Mouse (Mus musculus) heart, postnatal 14 days (tissue): ENCODE measurements around the gene Gm20695. TPM values are rescaled to one million over a fixed set of nuclear protein-coding genes. Genes with fewer than 3 reads are reported as not detected.

ENCODE experiments used
- DNase-seq, 2 experiments: peaks; one replicate each; pipeline ENCODE4 v3.0.0; 2021 to 2022
- intact Hi-C: fragments of 180-260 bp; cut with DNase I; formaldehyde crosslinking; loops from one replicate; pipeline ENCODE4 v1.15.1; 2025
- total RNA-seq, 2 experiments: library from RNA; stranded (reverse); gene quantifications; 2 replicates each; pipeline ENCODE4 v1.2.3; 2021

Gene Gm20695
- total RNA-seq, 2 experiments from 2014 or later: not detected

DNA sequence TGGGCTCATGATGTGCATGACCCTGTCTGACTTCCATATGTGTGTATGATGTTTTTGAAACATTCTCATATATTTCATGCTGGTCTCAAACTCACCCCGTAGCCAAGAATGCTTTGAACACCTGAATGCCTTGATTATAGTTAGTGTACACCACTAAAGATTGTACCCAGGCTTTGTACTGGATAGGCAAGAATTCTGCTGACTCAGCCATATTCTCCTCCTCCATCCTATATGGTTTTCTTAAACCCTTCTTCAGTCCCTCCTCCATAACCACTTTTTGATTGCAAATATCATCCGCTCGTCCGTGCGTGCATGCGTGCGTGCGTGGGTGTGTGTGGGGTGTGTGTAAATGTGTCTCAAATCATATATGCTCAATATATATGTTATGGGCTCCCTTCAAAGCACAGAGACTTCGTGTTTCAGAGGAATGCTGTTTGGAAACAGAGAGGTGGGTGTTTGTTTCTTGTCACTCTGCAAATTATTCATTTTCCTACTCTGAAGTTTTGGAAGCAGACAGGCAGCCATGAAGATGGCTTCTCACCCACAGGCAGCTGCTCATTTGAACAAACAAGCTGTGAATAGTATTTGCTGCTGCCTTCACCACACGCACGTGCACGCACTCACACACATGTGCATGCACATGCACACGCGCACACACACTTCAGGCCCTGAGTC lies 7.3 kb downstream of the Gm20695 start:
- no peak for DNase-seq
- intact Hi-C loops: no loop called here

DNA sequence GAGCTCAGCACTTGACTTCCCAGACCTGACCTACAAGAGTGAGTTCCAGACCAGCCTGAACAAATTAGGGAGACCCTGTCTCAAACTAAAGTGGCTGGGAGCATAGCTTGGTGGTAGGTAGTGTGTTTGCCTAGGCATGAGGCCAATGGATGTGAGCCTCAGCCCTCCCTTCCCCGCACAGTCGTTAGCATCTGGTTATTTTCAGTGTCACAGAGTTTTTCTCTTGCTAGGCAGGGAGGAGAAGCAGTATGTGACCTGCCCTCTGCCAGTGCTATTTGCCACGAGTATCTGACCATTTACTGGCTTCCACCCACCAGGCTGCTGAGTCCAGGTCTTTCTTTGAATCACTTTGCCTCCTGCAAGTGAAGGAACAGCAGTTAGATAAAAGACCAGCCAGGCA lies 9.3 kb downstream of the Gm20695 start:
- DNase-seq: no peak
- intact Hi-C loops: no loop called here

DNA sequence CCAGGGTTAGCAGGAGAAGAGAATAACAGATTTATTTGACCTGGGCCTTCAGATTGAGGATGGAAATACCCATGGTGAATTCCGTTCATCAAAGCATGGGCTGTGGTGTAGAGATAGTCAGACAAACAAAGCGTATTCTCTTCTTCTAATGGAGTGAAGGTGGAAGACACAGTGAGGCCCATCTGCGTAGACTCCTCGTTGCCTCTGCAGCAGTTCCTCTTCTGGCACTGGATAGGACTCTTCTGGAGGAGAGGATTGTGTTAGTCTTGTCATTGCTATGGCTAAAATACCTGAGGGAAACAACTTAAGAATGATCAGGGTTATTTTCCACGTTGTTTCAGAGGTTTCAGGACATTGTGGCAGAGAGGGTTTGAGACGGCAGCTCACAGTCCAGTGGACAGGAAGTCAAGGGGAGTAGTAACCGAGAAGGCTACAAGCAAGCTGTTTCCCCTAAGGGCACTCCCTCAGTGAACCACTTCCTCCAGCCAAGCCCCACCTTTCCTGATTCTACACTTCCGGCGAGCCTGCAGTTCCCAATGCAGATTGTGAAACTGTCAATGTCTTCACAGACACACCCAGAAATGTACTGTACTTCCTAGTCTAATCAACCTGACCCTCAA lies 10.8 kb downstream of the Gm20695 start:
- intact Hi-C loops: no loop called here

DNA sequence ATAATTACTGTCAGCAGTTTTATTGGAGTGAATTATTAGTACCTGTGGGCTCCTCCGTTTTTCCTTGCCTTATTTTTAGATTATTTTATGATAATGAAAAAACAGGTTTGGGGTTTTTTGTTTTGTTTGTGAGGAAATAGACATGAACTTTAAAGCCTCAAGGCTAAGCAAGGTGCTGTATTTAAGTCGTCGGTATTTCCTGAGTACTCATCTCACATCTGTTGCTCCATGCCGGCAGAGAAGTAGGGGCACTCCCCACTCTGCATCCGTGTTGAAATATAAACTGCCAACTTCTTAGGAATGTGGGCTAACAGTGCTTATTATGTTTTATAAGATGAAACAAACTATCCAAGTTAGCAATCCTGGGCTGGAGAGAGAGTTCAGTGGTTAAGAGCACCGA lies 11.6 kb downstream of the Gm20695 start:
- intact Hi-C loops: no loop called here

More for the DNA sequence above, 10.8 kb downstream of the Gm20695 start:
- peak; percentile 45 to 50 for DNase-seq

DNA sequence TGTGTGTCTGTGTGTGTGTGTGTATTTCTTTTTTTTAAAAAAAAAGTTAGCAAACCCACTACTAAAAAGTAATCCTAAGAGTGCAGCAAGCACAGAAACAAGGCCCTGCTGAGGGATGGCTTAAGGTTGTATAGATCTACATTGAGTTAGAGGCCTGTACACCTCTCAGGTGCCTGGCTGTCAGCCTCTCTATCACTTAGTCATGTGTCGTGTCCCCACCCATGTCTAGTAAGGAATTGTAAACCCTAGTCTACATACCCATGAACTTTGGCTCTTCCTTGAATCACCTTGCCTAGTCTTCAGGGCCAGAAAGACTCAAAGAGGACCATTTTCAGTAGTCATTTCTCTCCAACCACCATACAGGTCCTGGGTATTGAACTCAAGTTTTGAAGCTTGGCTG lies 12.1 kb downstream of the Gm20695 start:
- no peak for DNase-seq
- intact Hi-C loops: no loop called here

More for the DNA sequence above, 11.6 kb downstream of the Gm20695 start:
- no peak for DNase-seq

DNA sequence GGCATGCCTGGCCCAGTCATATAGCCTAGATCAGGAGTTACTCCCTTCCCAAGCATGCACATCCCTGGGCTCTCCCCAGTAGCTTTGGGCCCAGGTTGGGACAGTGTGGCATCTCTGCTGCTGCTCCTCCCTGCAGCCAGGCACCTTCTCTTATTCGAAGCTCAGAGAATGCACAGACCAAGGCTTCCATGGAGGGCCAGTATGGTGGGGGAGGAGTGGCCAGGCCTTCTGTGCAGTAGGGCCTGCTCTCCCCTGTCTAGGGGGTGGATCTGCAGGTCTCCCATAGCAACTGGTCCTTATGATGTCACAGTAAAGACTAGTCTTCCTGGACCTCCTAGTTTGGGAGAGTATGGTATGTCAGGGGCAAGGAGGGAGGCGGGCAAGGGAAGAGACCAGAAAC lies 23.0 kb downstream of the Gm20695 start:
- DNase-seq: no peak
- intact Hi-C loops: loop anchor here (5.0 to 10.0 kb wide), 3 partner anchors 35 to 307 kb away; partner anchors contain the start of genes Crebbp, Naa60 and Zfp263

DNA sequence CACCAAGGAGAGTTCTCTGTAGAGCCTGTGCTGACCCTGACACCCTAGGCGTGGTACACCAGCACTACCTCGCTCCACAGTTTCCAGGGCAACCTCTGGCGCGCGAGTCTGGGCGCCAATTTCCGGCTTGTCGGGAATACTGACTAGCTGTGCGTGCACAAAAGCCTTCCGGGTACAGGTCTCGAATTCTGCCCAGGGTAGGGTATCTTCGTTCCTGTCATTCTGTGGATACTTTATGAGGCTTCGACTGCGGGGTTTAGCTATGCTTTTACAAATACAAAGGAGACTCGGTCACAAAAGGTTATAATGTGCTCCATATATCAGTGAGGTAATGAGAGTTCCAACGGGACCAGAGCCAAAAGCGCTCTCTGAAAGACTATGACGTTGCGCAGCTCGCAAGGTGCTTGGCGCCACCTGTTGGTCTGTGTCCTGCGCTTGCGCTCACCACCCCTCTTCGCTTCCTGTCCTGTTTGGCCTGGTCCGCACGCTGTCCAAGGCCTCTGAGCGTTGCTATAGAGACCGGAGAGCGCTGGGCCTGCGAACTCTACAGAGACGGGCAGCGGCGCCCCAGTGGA lies 24.2 kb downstream of the Gm20695 start, which contains the start of the genes 1700037C18Rik and Cluap1:
Gene 1700037C18Rik (minus strand): TSS at position 153 of the 575 bp plus-strand sequence.
Gene Cluap1 (plus strand): TSS at position 265 of the 575 bp plus-strand sequence.
- intact Hi-C loops: loop anchor here (2.0 to 10.0 kb wide), 5 partner anchors 24 to 306 kb away; partner anchors contain the start of genes Crebbp, Gm20695, Naa60 and Zfp174
- peak; percentile 92 for DNase-seq

DNA sequence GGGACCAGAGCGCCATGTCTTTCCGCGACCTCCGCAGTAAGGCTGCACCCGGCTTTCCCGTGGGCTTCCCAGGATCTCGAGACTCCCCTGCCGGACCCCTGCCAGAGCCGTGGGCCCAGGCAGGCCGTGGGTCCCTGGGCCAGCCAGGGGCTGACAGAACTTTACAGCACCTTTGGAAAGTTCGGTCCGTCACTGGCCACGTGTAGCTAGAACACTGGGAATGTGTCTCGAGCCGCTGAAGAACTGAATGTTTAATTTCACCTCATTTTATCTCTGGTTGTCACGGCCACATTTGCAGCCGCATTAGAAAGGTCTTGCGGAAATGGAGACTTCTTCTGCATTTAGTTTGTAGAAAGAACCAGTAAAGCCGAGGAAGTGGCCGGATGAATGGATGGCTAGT lies 24.7 kb downstream of the Gm20695 start:
- intact Hi-C loops: loop anchor here (2.0 to 10.0 kb wide), 5 partner anchors 24 to 306 kb away; partner anchors contain the start of genes Crebbp, Gm20695, Naa60 and Zfp174
- no peak for DNase-seq

DNA sequence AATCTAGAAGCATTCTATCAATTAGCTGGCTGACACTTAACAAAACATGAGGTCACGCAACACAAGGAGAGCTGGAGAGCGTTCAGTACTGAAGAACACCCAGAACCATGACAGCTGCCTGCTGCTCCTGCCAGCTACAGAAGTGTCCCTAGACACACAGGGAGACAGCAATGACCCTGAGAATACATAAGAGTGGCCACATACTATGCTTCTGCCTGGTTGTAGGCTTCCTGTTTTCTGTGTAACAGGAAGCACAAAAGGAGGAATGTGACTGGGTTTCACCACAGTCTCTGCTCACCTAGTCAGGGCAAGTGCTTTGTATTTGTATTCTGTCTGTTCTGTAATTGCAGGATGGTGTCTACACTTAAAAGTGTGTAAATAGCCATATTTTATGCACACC lies 36.3 kb downstream of the Gm20695 start:
- intact Hi-C loops: loop anchor here (1.0 kb wide), 1 partner anchor 29 kb away; no protein-coding TSS in a partner anchor
- DNase-seq: no peak

DNA sequence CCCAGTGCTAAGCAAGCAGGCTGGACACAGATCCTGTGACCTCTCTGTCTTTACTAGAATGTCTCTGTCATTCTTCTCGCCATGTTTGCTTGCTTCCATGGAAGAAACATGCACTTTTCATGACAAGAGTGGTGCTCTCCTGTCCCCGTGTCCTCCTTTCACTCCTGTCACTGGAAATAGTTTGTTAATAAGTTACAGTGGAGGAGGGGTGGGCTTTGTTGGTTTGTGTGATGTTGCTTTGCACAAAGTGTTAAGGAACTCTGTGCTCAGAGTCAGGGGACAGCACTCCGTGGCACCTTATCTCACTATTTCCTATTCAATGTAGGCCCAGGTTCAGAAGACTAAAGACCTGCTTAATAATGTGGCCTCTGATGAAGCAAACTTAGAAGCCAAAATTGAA lies 39.1 kb downstream of the Gm20695 start:
- intact Hi-C loops: no loop called here
- DNase-seq: no peak

DNA sequence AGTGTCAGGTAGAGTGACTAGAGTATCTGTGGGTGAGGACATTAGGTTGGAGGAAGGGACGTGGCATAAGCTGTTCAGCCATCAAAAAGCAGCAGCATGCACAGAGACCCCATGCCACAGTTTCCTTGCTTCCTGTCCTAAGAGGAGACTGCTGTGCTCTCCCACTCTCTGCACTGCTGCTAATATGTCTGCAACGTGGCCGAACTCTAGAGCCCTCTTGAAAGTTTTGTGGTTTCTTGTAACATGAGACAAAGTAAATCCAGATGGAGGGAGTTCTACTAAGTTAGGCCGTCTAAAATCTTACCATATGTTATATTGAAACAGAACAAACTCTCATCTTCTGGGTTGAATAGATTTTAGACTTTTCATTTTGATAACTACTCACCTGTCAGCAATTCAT lies 39.5 kb downstream of the Gm20695 start:
- DNase-seq: no peak
- intact Hi-C loops: no loop called here

DNA sequence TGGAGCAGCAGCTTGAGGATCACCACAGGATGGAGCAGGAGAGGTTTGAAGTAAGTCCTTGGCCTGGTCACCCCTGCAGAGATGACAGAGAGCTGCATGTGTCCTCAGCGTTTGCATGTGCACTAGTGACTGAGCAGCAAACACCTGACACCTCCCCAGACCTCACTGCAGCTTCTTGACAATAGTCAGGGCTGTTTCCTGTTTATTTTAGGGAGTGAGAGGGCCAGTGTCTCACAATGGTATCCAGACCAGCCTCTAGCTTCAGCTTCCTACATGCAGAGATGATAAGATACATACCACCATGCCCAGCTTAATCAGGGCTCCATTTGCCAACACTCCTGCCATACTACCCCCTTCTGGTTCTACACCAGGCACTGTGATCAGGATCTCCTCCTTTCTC lies 44.1 kb downstream of the Gm20695 start:
- intact Hi-C loops: no loop called here

DNA sequence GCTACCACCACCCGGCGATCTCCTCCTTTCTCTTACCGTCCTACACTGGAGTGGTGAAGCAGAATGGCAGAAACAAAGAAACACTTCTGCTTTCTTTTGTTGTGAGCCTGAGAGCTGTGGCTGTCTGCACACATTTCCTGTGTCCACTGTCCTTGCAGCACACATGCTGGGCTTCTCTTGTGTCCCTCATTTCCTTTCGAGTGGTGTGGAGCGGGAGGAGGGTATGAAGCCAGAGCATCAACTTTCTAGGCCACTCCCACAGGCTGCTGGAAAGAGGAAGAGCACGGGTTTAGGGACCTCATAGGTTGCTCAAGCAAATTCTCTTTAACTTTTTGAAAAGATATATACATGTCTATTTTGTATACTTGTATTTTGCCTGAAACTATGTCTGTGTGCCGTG lies 44.7 kb downstream of the Gm20695 start:
- DNase-seq: no peak
- intact Hi-C loops: no loop called here

More for the DNA sequence above, 44.1 kb downstream of the Gm20695 start:
- DNase-seq: no peak

DNA sequence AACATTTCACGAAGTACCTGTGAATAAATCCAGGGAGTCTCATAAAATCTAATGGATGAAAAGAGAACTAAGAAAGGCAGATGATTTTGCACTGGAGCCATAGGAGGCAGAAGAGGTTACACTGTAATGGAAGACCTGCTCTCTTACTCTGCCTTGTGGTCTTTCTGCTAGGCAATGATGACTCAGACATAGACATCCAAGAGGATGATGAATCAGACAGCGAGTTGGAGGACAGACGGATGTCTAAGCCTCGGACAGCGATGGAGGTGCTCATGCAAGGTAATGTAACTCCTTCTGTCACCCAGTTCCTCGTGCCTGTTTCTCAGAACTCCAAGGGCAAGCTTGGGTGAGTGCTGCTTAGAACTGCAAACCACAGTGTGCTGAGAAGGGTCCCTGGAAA lies 49.1 kb downstream of the Gm20695 start:
- intact Hi-C loops: no loop called here
- no peak for DNase-seq

DNA sequence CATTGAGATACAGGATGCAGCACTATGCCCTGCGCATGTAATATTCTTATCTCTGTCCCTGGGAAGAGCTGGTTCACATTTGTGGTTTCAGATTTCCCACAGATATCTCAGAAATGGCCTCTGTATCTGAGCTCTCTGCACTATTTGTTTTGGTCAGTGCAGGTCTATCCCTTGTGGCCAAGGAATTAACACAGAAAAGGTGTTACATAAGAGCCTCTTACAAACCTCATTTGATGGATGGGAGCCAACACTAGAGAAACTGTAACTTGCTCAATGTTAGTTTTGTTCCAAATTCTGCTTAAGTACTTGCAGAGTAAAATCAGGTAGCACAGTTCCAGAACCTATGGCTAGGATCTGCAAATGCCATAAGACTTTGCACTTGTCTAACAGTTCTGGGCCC lies 49.6 kb downstream of the Gm20695 start:
- intact Hi-C loops: no loop called here
- DNase-seq: no peak

DNA sequence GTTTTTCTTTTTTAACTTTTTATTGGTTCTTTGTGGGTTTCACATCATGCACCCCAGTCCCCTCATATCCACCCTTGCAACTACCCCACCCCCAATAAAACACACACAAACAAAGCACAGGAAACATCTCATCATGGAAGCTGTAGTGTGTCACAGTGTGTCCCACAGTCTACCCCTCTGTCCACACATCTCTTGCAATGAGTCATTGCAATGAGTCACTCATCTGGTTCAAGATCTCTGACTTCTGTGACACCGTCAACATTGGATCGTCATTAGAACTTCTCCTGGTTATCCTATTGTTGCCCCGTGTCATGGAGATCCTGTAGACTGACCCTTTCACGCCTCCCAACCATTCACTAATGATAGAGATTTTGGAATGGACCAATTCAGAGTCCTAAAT lies 50.3 kb downstream of the Gm20695 start:
- intact Hi-C loops: no loop called here
- no peak for DNase-seq

DNA sequence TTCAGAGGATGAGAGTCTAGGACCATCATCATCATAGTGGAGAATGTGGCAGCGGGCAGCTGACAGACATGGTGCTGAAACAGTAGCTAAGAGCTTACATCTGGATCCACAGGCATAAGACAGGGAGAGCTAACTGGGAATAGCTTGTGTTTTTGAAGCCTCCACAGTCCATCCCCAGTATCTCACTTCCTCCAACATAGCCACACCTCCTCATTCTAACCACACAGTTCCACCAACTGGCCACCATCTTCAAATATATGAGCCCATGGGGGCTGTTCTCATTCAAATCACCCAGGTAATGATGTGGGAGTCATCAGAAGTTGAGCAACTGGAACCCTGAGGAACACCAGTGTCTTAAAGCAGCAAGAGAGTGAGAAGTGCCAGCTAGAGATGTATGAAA lies 66.7 kb downstream of the Gm20695 start:
- DNase-seq: no peak

DNA sequence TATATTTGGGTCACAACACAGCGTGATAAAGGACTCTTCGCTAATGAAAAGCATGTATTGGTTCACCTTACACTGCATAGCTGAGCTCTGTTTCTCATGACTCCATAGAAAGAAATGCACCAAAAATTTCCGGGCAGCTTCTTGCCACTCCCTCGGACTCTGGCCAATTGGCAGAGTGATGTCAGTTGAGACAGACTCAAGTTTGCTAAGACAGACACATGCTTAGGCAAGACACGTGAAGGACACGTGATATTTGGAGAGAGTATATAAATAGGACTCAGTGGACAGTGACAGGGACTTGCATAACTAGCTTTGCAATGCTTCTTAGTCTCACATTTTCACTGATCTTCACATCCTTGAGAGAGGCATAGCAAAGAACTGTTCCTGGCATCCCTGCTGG lies 71.9 kb downstream of the Gm20695 start:
- DNase-seq: peak in 1 of 2 experiments; percentile 33
- intact Hi-C loops: no loop called here

More for the DNA sequence above, 66.7 kb downstream of the Gm20695 start:
- intact Hi-C loops: no loop called here

DNA sequence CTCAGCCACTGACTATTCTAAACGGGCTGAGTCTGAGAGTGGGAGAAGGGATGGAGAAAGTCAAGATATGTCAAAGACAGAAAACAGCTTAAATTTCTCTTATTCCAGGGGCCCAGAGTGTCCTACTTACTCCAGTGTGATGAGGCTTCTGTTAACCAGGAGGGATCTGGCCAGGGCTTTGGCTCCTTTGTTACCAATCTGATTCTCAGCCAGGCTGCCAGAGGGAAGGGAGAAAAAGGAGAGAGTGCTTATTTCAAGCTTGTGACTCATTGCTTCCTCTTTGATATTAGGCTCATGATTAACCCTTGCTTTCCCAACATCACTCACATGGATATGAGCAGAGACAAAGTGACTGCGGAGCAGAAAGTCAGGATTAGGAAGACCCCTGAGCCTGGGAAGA lies 74.8 kb downstream of the Gm20695 start:
- intact Hi-C loops: no loop called here
- peak in 1 of 2 experiments; percentile 40 for DNase-seq

DNA sequence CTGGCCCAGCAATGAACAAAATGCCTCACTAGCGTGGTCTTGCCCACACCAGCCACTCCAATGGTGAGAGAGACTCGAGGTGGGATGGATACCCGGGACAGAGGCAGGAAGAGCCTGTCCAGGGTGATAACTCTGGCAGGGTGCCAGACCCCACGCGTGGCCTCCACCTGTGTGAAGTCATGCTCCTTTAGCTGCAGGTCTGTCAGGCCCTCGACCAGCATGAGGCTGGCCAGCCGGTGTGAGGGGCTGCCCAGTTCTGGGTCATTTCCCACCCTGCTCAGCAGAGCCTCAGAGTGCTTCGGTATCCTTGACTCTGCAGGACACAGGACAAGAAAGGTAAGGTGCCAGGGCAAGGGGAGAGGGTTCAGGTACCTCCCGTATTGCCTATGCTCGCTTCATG lies 80.5 kb downstream of the Gm20695 start:
- intact Hi-C loops: no loop called here
- no peak for DNase-seq

DNA sequence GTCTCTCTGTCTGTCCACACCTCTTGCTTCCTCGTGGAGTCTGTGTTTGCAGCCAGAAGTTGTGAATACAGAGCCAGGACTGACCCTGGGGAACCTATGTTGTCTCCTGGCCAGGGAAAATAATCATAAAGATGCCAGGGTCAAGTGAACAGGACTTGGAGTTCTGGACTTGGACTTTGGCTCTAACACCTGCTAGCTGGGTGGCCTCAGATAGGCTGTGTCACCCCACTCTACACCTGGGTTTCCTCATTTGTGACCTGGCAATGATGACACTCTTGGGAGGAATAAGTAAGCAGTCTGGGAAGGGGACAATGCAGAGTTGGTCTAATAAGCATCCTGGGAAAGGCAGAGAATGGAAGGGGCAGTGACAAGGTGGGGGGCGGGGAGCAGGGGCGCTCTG lies 81.1 kb downstream of the Gm20695 start:
- no peak for DNase-seq

More for the DNA sequence above, 81.1 kb downstream of the Gm20695 start:
- intact Hi-C loops: no loop called here
